Mouse (Mus musculus): ENCODE measurements around the gene Syne3. TPM values are rescaled to one million over a fixed set of nuclear protein-coding genes. Genes with fewer than 3 reads are reported as not detected.

Gene Syne3
- total and polyA plus RNA-seq, 3 experiments: 2.3 to 8.5 (median 7.0) TPM

DNA sequence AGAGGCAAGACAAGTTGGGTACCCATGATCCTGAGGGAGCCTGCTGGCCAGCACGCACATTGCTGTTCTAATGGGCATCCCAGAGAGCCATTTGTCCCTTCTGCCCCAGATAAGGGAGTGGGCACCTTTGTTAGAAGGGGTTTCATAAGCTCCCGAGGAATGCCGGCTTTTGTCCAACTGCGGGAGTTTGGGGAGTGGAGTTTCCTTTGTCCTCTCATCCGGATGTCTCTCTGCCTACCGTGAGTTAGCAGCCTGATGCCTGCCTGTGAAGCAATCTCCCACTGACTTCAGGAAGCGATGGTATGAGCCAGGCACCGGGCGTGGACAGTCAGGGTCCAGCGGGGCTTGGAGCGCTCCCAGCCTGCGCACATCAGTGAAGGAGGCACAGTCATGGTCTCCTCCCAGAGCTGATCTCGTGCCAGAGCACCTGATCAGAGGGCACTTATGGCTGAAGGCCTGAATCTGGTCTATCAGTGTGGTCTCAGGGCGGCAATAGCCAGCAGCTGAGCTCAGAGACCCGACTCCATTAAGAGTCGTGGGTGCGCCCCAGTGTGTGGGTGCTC is 38.8 kb upstream of the Syne3 start:
- no peak overlapping the region for H3K9ac ChIP-seq (ENCODE audit: low read depth, low read length)
- no peak for DNase-seq
- H3K79me2 ChIP-seq (replicated peaks; ENCODE audit: control insufficient read depth, insufficient read depth, low read length): no peaks in the 10 kb centered on the region
- H3K4me1 ChIP-seq (ENCODE audit: control insufficient read depth, insufficient read depth, low read length): no peaks in the 10 kb centered on the region
- TF ChIP-seq CTCF (IDR thresholded peaks at IDR 0.05): no peak
- TF ChIP-seq POLR2A (IDR thresholded peaks at IDR 0.05; ENCODE audit: insufficient read depth, low read depth, low read length): no peak
- intact Hi-C loops (cut with DNase I): no loop called here
- no peak overlapping the region for H3K4me3 ChIP-seq
- no peak overlapping the region for H3K27ac ChIP-seq
- 59% methylated on average over 17 of the region's 17 CpGs for WGBS
- no peaks in the 10 kb centered on the region for H3K27me3 ChIP-seq (ENCODE audit: control insufficient read depth, insufficient read depth, low read length)
- no peaks in the 10 kb centered on the region for H3K36me3 ChIP-seq (ENCODE audit: control insufficient read depth, insufficient read depth, low read length)

DNA sequence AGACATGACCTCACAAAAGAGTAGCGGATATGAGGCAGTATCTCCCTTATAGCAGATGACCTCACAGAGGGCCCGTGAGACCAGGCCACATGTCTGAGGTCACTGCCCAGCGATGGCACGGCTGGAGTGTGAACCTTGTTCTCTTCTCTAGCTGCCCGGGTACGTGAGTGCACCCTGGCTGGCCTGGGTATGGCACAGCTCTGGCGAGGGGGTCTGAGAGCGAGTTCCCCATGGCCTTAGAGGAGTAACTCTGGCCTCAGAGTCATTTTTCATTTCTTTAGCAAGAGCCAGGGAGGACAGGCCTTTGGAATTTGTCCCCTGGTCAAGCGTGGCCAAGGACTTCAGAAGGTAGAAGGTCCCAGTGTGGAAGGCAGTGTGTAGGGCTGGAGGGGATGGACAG is 35.2 kb upstream of the Syne3 start:
- no peaks in the 10 kb centered on the region for H3K4me1 ChIP-seq (ENCODE audit: control insufficient read depth, insufficient read depth, low read length)
- 72% methylated on average over 9 of the region's 9 CpGs for WGBS
- DNase-seq: no peak

DNA sequence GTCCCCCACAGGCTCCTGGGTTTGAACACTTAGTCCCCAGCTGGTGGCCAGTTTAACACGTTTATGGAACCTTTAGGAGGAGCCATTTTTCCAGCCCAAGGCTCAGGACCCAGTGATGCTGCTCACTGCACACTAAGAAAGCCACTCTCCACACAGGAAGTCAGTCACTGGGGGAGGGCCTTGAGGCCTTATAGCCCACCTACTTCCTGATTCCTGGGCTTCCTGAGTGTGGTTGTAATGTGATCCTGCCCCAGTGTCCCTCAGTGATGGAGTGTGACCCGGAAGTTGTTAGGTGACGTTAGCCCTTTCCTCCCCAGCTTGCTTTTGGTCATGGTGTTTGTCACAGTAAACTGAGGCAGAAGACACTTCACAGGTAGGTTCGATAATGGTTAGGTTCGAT is 33.5 kb upstream of the Syne3 start:
- H3K27me3 ChIP-seq (ENCODE audit: control insufficient read depth, insufficient read depth, low read length): no peaks in the 10 kb centered on the region

More for the DNA sequence above, 35.2 kb upstream of the Syne3 start:
- no peaks in the 10 kb centered on the region for H3K36me3 ChIP-seq (ENCODE audit: control insufficient read depth, insufficient read depth, low read length)
- H3K79me2 ChIP-seq (replicated peaks; ENCODE audit: control insufficient read depth, insufficient read depth, low read length): no peaks in the 10 kb centered on the region
- H3K4me3 ChIP-seq: no peak overlapping the region
- intact Hi-C loops (cut with DNase I): no loop called here
- H3K27ac ChIP-seq: no peak overlapping the region
- no peaks in the 10 kb centered on the region for H3K27me3 ChIP-seq (ENCODE audit: control insufficient read depth, insufficient read depth, low read length)
- no peak for TF ChIP-seq POLR2A (IDR thresholded peaks at IDR 0.05; ENCODE audit: insufficient read depth, low read depth, low read length)
- TF ChIP-seq EP300 (IDR thresholded peaks at IDR 0.05; ENCODE audit: insufficient read depth, low read depth, low read length): no peak
- TF ChIP-seq CTCF (IDR thresholded peaks at IDR 0.05): no peak
- H3K9ac ChIP-seq (ENCODE audit: low read depth, low read length): no peak overlapping the region

DNA sequence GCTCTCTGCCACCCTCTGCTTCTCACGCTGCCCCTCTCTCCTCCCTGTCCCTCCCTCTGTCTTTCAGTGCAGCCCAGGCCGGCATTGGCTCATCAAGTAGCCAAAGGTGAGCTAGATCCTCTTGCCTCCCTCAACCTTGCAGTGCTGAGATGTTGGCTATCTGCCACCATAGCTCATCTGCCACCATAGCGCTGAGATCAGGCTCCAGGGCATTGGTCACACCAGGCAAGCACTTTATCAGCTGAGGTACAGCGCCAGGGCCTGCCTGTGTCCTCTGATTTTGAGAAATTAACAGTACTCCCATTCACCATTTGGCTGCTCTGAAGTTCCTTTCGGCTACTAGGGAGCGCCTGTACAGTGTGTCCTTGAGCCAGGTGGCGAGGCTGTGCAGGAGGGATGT is 31.3 kb upstream of the Syne3 start:
- DNase-seq: no peak
- intact Hi-C loops (cut with DNase I): no loop called here
- H3K79me2 ChIP-seq (replicated peaks; ENCODE audit: control insufficient read depth, insufficient read depth, low read length): peaks cover 2% of the 10 kb centered on the region; the same call in 1 of the 2 replicates
- WGBS: 94% methylated on average over 7 of the region's 7 CpGs
- TF ChIP-seq CTCF (IDR thresholded peaks at IDR 0.05): no peak
- no peak for TF ChIP-seq POLR2A (IDR thresholded peaks at IDR 0.05; ENCODE audit: insufficient read depth, low read depth, low read length)
- no peak for TF ChIP-seq EP300 (IDR thresholded peaks at IDR 0.05; ENCODE audit: insufficient read depth, low read depth, low read length)
- peaks cover 2% of the 10 kb centered on the region for H3K4me1 ChIP-seq (ENCODE audit: control insufficient read depth, insufficient read depth, low read length)
- H3K36me3 ChIP-seq (ENCODE audit: control insufficient read depth, insufficient read depth, low read length): no peaks in the 10 kb centered on the region
- no peaks in the 10 kb centered on the region for H3K27me3 ChIP-seq (ENCODE audit: control insufficient read depth, insufficient read depth, low read length)
- no peak overlapping the region for H3K4me3 ChIP-seq
- no peak overlapping the region for H3K27ac ChIP-seq
- H3K9ac ChIP-seq (ENCODE audit: low read depth, low read length): no peak overlapping the region

More for the DNA sequence above, 33.5 kb upstream of the Syne3 start:
- H3K36me3 ChIP-seq (ENCODE audit: control insufficient read depth, insufficient read depth, low read length): no peaks in the 10 kb centered on the region
- intact Hi-C loops (cut with DNase I): no loop called here
- WGBS: 89% methylated on average over 5 of the region's 5 CpGs
- no peak for DNase-seq
- H3K79me2 ChIP-seq (replicated peaks; ENCODE audit: control insufficient read depth, insufficient read depth, low read length): peaks cover 2% of the 10 kb centered on the region; the same call in 1 of the 2 replicates
- no peak overlapping the region for H3K27ac ChIP-seq
- TF ChIP-seq CTCF (IDR thresholded peaks at IDR 0.05) (no peak), POLR2A (IDR thresholded peaks at IDR 0.05; ENCODE audit: insufficient read depth, low read depth, low read length) (no peak), EP300 (IDR thresholded peaks at IDR 0.05; ENCODE audit: insufficient read depth, low read depth, low read length) (no peak)
- peaks cover 2% of the 10 kb centered on the region for H3K4me1 ChIP-seq (ENCODE audit: control insufficient read depth, insufficient read depth, low read length)
- H3K4me3 ChIP-seq: no peak overlapping the region
- H3K9ac ChIP-seq (ENCODE audit: low read depth, low read length): no peak overlapping the region

DNA sequence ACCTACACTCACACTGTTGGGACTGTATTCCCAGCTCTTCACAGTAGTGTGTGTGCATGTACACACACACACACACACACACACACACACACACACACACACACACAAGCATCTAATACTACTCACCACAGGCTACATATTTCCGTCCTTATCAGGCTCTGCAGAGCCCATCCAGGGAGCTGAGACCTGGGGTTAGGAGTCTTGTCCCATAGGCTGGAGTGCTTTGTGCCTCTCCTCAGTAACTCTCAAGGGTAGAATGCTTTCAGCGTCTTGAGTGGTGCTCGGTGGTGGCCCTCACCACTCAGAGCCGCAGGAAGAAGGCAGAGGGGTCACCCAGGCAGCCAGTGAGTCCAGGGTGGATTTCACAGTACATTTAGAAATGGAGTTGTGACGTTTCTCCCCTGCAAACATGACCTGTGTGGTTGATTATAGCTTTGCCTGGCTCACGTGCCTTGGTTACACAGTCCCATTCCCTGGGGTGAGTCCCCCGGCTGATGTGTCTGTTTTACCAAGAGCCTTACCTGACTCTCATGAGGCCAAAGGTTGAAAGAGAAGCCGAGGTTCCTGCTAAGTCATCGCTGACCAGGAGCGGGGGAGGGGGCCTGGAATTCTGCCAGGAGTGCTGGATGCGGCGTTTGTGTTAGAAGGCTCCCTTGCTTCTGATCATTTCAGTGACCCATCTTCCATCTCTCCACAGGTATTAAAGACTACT is 30.1 kb upstream of the Syne3 start:
- intact Hi-C loops (cut with DNase I): no loop called here
- Histone ChIP-seq H3K36me3 (ENCODE audit: control insufficient read depth, insufficient read depth, low read length) (no peaks in the 10 kb centered on the region), H3K4me1 (ENCODE audit: control insufficient read depth, insufficient read depth, low read length) (peaks cover 2% of the 10 kb centered on the region), H3K4me3 (no peak overlapping the region), H3K27ac (no peak overlapping the region), H3K79me2 (replicated peaks; ENCODE audit: control insufficient read depth, insufficient read depth, low read length) (peaks cover 2% of the 10 kb centered on the region; the same call in 1 of the 2 replicates), H3K9ac (ENCODE audit: low read depth, low read length) (no peak overlapping the region), H3K27me3 (ENCODE audit: control insufficient read depth, insufficient read depth, low read length) (no peaks in the 10 kb centered on the region)
- 47% methylated on average over 12 of the region's 12 CpGs for WGBS
- TF ChIP-seq CTCF (IDR thresholded peaks at IDR 0.05): no peak
- TF ChIP-seq EP300 (IDR thresholded peaks at IDR 0.05; ENCODE audit: insufficient read depth, low read depth, low read length): no peak
- TF ChIP-seq POLR2A (IDR thresholded peaks at IDR 0.05; ENCODE audit: insufficient read depth, low read depth, low read length): no peak
- DNase-seq: no peak

DNA sequence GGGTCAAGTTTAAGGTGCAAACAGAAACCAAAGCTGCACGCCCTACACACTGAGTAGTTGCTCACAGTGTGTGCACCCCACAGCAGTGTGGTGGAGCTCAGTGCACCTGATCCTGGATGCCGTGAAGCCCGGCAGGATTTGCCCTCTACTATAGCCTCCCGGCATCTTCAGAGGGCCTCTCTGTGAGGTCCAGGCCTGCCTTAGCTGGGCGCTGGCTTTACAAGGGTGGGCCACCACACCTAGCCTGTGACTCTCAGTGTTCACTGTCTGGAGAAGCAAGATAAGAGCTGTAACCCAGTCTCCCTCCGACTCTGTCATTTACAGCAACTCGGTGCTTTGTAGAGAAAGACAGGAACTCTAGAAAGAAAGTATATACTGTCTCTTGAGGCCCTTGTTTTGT is 29.3 kb upstream of the Syne3 start:
- no peaks in the 10 kb centered on the region for H3K36me3 ChIP-seq (ENCODE audit: control insufficient read depth, insufficient read depth, low read length)
- H3K9ac ChIP-seq (ENCODE audit: low read depth, low read length): no peak overlapping the region
- H3K4me3 ChIP-seq: no peak overlapping the region
- H3K27ac ChIP-seq: no peak overlapping the region
- H3K4me1 ChIP-seq (ENCODE audit: control insufficient read depth, insufficient read depth, low read length): peaks cover 4% of the 10 kb centered on the region
- DNase-seq: no peak
- no peaks in the 10 kb centered on the region for H3K27me3 ChIP-seq (ENCODE audit: control insufficient read depth, insufficient read depth, low read length)
- intact Hi-C loops (cut with DNase I): no loop called here
- no peak for TF ChIP-seq EP300 (IDR thresholded peaks at IDR 0.05; ENCODE audit: insufficient read depth, low read depth, low read length)
- no peak for TF ChIP-seq POLR2A (IDR thresholded peaks at IDR 0.05; ENCODE audit: insufficient read depth, low read depth, low read length)
- WGBS: 61% methylated on average over 7 of the region's 7 CpGs
- peaks cover 2% of the 10 kb centered on the region; the same call in 1 of the 2 replicates for H3K79me2 ChIP-seq (replicated peaks; ENCODE audit: control insufficient read depth, insufficient read depth, low read length)
